Mouse (Mus musculus) lung, adult 2 months (tissue): ENCODE measurements around the gene Cdk11b. TPM values are rescaled to one million over a fixed set of nuclear protein-coding genes. Genes with fewer than 3 reads are reported as not detected.
"Not testable (repeated sequence)": the region's sequence is repeated elsewhere in the genome, so short reads cannot be mapped to it uniquely, and the experiment has no call there.

ENCODE experiments used
- DNase-seq: peaks from one replicate; pipeline ENCODE4 v3.0.0; 2022
- H3K4me1 ChIP-seq: fragments of 200-500 bp; 2 replicates; pipeline ENCODE4 v1.6.1; 2011; ENCODE audit warnings: low read length; ENCODE audit not compliant: control insufficient read depth, insufficient read depth
- H3K4me3 ChIP-seq: fragments of 200-500 bp; replicated peaks from 2 replicates; pipeline ENCODE3; 2011; ENCODE audit warnings: low read depth, mild to moderate bottlenecking, control low read depth, low read length; ENCODE audit errors: extremely low read depth
- CTCF ChIP-seq: fragments of 200-500 bp; IDR thresholded peaks from 2 replicates; pipeline ENCODE4 v1.5.1; 2011; ENCODE audit warnings: mild to moderate bottlenecking, low read length, control low read depth; ENCODE audit not compliant: insufficient read depth
- POLR2A ChIP-seq: fragments of 200-500 bp; IDR thresholded peaks from 2 replicates; pipeline ENCODE4 v1.6.1; 2011; ENCODE audit warnings: low read depth, mild to moderate bottlenecking, control low read depth, low read length, borderline replicate concordance; ENCODE audit errors: extremely low read depth
- WGBS: fragments of 180-500 bp; shearing (Covaris S2); methylation state at CpG from one replicate; pipeline ENCODE4 v1.1.7; 2018; 5-methylcytosine and 5-hydroxymethylcytosine counted together
- polyA plus RNA-seq: library from polyadenylated mRNA; depleted of rRNA; stranded (reverse); fragments of >200 nt; gene quantifications from 2 replicates; pipeline ENCODE4 v1.2.3, GENCODE M21; 2012

The Cdk11b gene
- polyA plus RNA-seq, 1 experiment, result 29.1 TPM

- Histone ChIP-seq H3K4me1 (peaks cover 2% of the 10 kb centered on the region; the same call in 1 of the 2 replicates), H3K4me3 (peak overlapping the region; percentile 9)
- TF ChIP-seq POLR2A (no peak), CTCF (no peak)
- 83% methylated on average over 1 of the region's 1 CpGs for whole genome bisulfite sequencing
- DNase-seq, result no peak
Observed at GRCm38 (mm10) chr4:155602753-155603152, 21.9 kb upstream of the Cdk11b start.

DNA sequence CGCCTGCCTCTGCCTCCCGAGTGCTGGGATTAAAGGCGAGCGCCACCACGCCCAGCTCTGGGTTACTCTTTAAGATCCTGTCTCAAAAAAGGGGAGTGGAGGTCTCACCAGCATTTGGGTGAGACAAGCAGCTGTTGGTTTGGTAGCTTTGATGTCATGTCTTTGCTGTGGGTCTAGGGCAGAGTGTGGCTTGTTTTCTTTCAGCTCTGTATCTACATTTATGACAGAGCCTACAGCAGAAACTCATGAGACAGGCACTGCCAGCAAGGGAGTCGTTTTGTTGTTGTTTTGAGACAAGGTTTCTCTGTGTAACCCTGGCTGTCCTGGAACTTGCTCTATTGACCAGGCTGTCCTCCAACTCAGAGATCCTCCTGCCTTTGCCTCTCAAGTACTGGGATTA lies 20.9 kb upstream of the Cdk11b start:
- no peak overlapping the region for H3K4me3 ChIP-seq
- TF ChIP-seq POLR2A, result no peak
- no peak for TF ChIP-seq CTCF
- WGBS, result 93% methylated on average over 6 of the region's 6 CpGs

GRCm38 (mm10) chr4:155605132-155605531 lies 19.5 kb upstream of the Cdk11b start:
- no peak for DNase-seq
- Histone ChIP-seq H3K4me1 (peaks cover 2% of the 10 kb centered on the region; the same call in 1 of the 2 replicates), H3K4me3 (no peak overlapping the region)
- WGBS, result 93% methylated on average over 4 of the region's 4 CpGs
- TF ChIP-seq POLR2A (no peak), CTCF (no peak)

More for the DNA sequence above, 20.9 kb upstream of the Cdk11b start:
- no peak for DNase-seq
- H3K4me1 ChIP-seq, result peaks cover 2% of the 10 kb centered on the region; the same call in 1 of the 2 replicates

DNA sequence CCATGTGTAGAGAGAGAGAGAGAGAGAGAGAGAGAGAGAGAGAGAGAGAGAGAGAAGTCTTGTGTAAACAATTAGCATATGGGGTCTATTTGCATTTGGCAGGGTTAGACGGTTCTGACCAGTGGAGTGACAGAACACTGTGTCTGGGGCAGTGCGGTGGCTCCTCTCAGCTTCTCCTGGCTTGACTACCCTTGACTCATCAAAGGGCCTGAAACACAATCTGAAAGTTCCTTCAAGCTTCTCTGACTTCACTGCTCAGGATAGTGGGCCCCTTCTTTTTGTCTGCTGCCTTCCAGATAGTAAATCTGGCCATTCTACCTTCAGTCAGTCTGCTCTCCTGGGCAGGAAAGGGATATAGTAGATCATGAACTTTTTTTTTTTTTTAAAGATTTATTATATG lies 17.8 kb upstream of the Cdk11b start:
- no peak for TF ChIP-seq POLR2A
- TF ChIP-seq CTCF, result no peak
- peaks cover 2% of the 10 kb centered on the region; the same call in 1 of the 2 replicates for H3K4me1 ChIP-seq
- WGBS, result 68% methylated on average over 2 of the region's 2 CpGs

DNA sequence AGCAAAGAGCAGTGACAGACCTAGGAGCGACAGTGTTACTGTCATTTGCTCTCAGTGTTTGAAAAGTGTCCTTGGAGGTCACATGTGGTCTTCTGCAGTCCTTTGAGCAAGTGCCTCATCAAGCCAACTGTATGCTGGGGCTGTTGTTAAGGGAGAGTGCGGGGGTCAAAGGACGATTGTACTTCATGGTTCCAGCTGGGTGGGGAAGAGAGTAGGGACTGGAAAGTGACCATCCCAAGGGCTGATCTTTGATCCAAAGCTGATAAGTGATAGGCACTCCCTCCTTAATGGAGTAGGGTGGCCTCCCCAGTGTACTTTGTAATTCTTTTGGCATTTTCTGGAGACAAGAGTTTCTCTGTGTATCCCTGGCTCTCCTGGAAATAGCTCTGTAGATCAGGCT lies 12.8 kb upstream of the Cdk11b start:
- WGBS, result 94% methylated on average over 3 of the region's 3 CpGs
- Histone ChIP-seq H3K4me3 (no peak overlapping the region), H3K4me1 (no peaks in the 10 kb centered on the region)
- no peak for DNase-seq
- no peak for TF ChIP-seq POLR2A
- no peak for TF ChIP-seq CTCF

More for the DNA sequence above, 17.8 kb upstream of the Cdk11b start:
- no peak for DNase-seq
- H3K4me3 ChIP-seq, result no peak overlapping the region

GRCm38 (mm10) chr4:155613264-155613663 lies 11.4 kb upstream of the Cdk11b start:
- WGBS, result 93% methylated on average over 3 of the region's 3 CpGs
- TF ChIP-seq CTCF, result no peak
- TF ChIP-seq POLR2A, result no peak
- H3K4me3 ChIP-seq, result no peak overlapping the region
- H3K4me1 ChIP-seq, result no peaks in the 10 kb centered on the region
- DNase-seq, result no peak

- TF ChIP-seq CTCF, result no peak
- no peak for TF ChIP-seq POLR2A
- no peak for DNase-seq
- 91% methylated on average over 5 of the region's 5 CpGs for WGBS
- Histone ChIP-seq H3K4me1 (no peaks in the 10 kb centered on the region), H3K4me3 (no peak overlapping the region)
Observed at GRCm38 (mm10) chr4:155618321-155618720, 6.3 kb upstream of the Cdk11b start.

- peaks cover 3% of the 10 kb centered on the region for H3K4me1 ChIP-seq
- DNase-seq, result no peak
- no peak for TF ChIP-seq CTCF
- no peak for TF ChIP-seq POLR2A
- WGBS, result 57% methylated on average over 6 of the region's 6 CpGs
- no peak overlapping the region for H3K4me3 ChIP-seq
Observed at GRCm38 (mm10) chr4:155630267-155630666, 5.6 kb downstream of the Cdk11b start.

DNA sequence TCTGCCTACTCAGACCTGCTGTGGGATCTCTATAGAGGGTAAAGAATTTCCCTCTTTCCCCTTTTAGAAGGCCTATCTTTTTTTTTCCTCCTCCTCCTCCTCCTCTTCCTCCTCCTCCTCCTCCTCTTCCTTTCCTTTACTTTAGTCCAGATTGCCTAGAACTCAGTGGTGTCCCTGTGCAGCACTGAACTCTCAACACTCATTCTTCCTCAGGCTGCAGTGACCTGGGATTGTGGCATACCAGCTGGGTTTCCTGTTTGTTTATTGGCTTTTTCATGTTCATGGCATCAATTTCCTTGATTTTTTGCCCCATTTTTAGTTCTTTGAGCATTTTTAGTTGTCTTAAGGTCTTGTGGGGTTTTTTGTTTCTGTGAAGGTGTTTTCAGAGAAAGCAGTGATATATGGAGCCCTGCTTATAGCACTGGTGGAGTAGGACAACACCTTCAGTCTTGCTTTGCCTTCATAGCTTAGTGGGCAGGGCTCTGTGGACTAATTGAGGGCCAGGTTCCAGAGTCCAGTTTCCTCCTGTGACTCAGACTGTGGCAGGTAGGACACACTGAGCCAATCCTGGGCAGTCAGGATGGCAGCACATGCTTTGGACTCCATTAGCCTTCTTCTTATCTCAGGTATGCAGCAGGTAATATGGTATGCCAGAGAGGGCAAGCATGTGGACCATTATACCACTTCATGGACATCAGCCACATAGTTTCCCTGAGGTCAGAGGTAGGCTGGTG lies 11.3 kb downstream of the Cdk11b start:
- no peaks in the 10 kb centered on the region for H3K4me1 ChIP-seq
- TF ChIP-seq CTCF (no peak), POLR2A (no peak)
- H3K4me3 ChIP-seq, result no peak overlapping the region
- DNase-seq, result no peak

GRCm38 (mm10) chr4:155643531-155643930 lies 18.9 kb downstream of the Cdk11b start:
- H3K4me1 ChIP-seq, result no peaks in the 10 kb centered on the region
- H3K4me3 ChIP-seq, result no peak overlapping the region
- no peak for TF ChIP-seq POLR2A
- no peak for TF ChIP-seq CTCF
- WGBS, result 89% methylated on average over 1 of the region's 1 CpGs
- no peak for DNase-seq

- H3K4me1 ChIP-seq, DNase-seq, H3K4me3 ChIP-seq: not testable (repeated sequence)
- WGBS, result 97% methylated on average over 2 of the region's 2 CpGs
Observed at GRCm38 (mm10) chr4:155645308-155645707, 20.7 kb downstream of the Cdk11b start, which contains the start of gene Gm10563. Gene Gm10563 (minus strand): TSS chr4:155645408.
